Mouse (Mus musculus): ENCODE results near the gene Col6a5. TPM values are rescaled to one million over a fixed set of nuclear protein-coding genes. Genes with fewer than 3 reads are reported as not detected.

The Col6a5 gene
- polyA plus RNA-seq, 1 experiment from 2014 or later: 0.63 TPM

DNA sequence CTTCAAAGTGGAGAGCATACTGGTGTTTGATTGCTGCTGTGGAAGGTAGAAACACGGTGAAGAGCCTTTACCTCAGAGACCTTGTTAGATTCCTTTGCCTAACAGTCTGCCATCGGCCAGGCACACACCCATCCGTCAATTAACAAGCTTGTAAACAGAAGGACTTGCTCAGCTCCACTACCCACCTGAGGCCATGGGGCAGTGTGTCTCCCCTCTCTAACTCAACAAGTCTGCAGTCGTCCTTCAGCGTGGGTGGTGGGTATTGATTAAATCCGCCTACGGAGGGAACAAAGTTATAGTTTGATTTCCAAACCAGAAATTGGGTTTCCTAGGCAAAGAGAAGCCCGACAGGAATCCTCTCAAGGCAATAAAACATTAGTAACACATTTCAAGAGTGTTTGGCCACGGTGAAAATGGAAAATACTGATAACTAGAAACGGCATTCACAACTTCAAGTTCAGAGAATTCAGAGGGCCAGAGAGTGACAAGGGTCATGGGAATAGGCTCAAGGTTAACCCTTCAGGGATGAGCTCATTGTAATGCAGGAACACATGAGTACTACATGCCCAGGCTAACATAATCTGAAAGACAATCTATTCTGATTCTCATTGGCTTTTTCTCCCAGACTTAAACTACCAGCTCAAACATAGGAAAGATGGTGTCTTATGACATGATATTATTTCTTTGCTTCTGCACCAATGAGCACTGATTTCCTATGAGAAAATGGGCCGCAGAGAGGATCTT, 81.9 kb downstream of the Col6a5 start:
- H3K27ac ChIP-seq (ENCODE audit: low read length): no peak overlapping the region
- H3K9ac ChIP-seq (ENCODE audit: low read length): no peak overlapping the region
- 0 out of 2 replicates have a peak, but pooled peaks cover 2% of the 10 kb centered on the region for H3K4me1 ChIP-seq (replicated peaks; ENCODE audit: control insufficient read depth, insufficient read depth, low read length)
- 42% methylated on average over 11 of the region's 11 CpGs for WGBS
- no peak overlapping the region for H3K4me2 ChIP-seq (ENCODE audit: low read depth, low read length)
- no peaks in the 10 kb centered on the region for H3K9me3 ChIP-seq (ENCODE audit: control insufficient read depth, low read length)
- no peak overlapping the region for H3K4me3 ChIP-seq (ENCODE audit: low read length)
- no peaks in the 10 kb centered on the region for H3K36me3 ChIP-seq (ENCODE audit: control insufficient read depth, insufficient read depth, low read length)
- ATAC-seq (ENCODE audit: low read depth): no peak
- no peaks in the 10 kb centered on the region for H3K27me3 ChIP-seq (ENCODE audit: control insufficient read depth, insufficient read depth, low read depth, low read length)

DNA sequence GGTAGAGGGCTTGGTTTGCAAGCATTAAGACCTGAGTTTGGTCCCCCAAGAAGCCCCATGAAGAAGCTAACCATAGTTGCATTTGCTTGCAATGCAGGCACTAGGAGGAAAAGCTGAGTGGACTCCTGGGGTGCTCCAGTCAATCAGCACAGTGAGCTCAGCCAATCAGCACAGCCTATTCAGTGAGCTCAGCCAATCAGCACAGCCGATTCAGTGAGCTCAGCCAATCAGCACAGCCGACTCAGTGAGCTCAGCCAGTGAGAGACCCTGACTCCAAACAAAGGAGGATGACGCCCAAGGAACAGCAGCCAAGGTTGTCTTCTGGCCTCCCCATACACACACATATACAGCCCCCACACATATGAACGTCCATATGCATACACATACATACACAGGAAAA, 84.3 kb downstream of the Col6a5 start:
- no peak for ATAC-seq (ENCODE audit: low read depth)
- Histone ChIP-seq H3K4me2 (ENCODE audit: low read depth, low read length) (no peak overlapping the region), H3K9ac (ENCODE audit: low read length) (no peak overlapping the region), H3K4me3 (ENCODE audit: low read length) (no peak overlapping the region), H3K27me3 (ENCODE audit: control insufficient read depth, insufficient read depth, low read depth, low read length) (no peaks in the 10 kb centered on the region), H3K36me3 (ENCODE audit: control insufficient read depth, insufficient read depth, low read length) (no peaks in the 10 kb centered on the region), H3K27ac (ENCODE audit: low read length) (no peak overlapping the region), H3K4me1 (replicated peaks; ENCODE audit: control insufficient read depth, insufficient read depth, low read length) (0 out of 2 replicates have a peak, but pooled peaks cover 2% of the 10 kb centered on the region), H3K9me3 (ENCODE audit: control insufficient read depth, low read length) (no peaks in the 10 kb centered on the region)
- WGBS: 92% methylated on average over 4 of the region's 4 CpGs

DNA sequence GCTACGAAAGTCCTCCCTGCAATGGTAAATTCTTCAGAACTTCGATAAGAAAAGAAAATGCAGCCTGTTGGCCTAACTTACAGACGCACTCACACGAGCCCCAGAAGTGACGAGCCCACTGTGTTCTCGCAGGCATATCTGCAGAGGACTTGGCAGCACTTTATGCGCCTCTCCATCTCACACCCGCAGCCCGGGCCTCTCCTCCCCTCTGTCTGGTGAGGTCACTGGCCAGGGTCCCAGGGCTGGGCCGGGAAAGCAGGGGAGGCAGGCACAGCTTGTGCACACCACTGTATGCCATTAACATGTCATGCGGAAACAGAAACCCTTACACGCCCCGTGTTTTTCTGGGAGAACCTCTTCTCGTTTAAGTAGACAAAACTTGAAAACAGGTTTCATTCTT, 88.8 kb downstream of the Col6a5 start:
- Histone ChIP-seq H3K27me3 (ENCODE audit: control insufficient read depth, insufficient read depth, low read depth, low read length) (no peaks in the 10 kb centered on the region), H3K4me3 (ENCODE audit: low read length) (no peak overlapping the region), H3K4me2 (ENCODE audit: low read depth, low read length) (no peak overlapping the region), H3K36me3 (ENCODE audit: control insufficient read depth, insufficient read depth, low read length) (no peaks in the 10 kb centered on the region), H3K9me3 (ENCODE audit: control insufficient read depth, low read length) (no peaks in the 10 kb centered on the region), H3K9ac (ENCODE audit: low read length) (no peak overlapping the region), H3K4me1 (replicated peaks; ENCODE audit: control insufficient read depth, insufficient read depth, low read length) (peaks cover 3% of the 10 kb centered on the region; the same call in 1 of the 2 replicates), H3K27ac (ENCODE audit: low read length) (no peak overlapping the region)
- 45% methylated on average over 14 of the region's 14 CpGs for WGBS
- peak; percentile 60; the same call in 1 of the 2 replicates for ATAC-seq (ENCODE audit: low read depth)

DNA sequence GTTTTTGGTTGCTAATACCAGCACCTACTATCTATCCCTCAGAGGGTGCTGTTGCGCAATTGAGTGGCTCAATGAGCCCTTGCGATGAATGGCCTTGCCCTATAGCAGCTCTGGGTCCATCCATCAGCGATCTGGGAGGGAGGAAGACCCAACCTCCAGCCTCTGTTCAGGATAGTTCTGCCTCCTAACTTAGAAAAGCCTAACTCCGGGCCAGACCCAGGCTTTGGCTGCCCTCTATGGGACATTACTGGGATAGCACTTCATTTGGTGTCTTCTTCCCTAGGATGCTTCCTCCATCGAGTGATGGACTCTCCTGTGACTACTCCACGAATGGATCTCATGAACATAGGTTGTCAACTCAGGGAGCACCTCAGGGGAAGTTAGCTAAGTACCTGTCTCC, 102.7 kb downstream of the Col6a5 start:
- Histone ChIP-seq H3K4me3 (ENCODE audit: low read length) (no peak overlapping the region), H3K9me3 (ENCODE audit: control insufficient read depth, low read length) (no peaks in the 10 kb centered on the region), H3K36me3 (ENCODE audit: control insufficient read depth, insufficient read depth, low read length) (no peaks in the 10 kb centered on the region), H3K4me2 (ENCODE audit: low read depth, low read length) (no peak overlapping the region), H3K4me1 (replicated peaks; ENCODE audit: control insufficient read depth, insufficient read depth, low read length) (no peaks in the 10 kb centered on the region), H3K9ac (ENCODE audit: low read length) (no peak overlapping the region), H3K27me3 (ENCODE audit: control insufficient read depth, insufficient read depth, low read depth, low read length) (no peaks in the 10 kb centered on the region), H3K27ac (ENCODE audit: low read length) (no peak overlapping the region)
- 10% methylated on average over 6 of the region's 6 CpGs for WGBS
- ATAC-seq (ENCODE audit: low read depth): peak; percentile 36; the same call in 1 of the 2 replicates

DNA sequence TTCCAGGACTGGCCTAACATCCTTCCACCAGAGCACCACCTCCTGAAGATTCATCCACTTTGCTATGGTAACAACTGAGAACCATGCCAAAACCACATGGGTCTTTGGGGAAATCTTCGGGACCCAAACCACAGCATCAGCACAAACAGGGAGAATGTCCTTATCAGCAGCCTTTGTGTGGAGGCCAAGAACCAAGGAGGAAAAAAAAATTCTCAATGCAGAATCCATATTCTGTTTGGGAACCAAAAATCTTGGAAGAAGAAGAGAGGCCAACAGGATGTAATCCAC, 107.7 kb downstream of the Col6a5 start:
- 57% methylated on average over 1 of the region's 1 CpGs for WGBS
- H3K4me3 ChIP-seq (ENCODE audit: low read length): no peak overlapping the region
- no peaks in the 10 kb centered on the region for H3K9me3 ChIP-seq (ENCODE audit: control insufficient read depth, low read length)
- H3K4me1 ChIP-seq (replicated peaks; ENCODE audit: control insufficient read depth, insufficient read depth, low read length): 0 out of 2 replicates have a peak, but pooled peaks cover 2% of the 10 kb centered on the region
- H3K4me2 ChIP-seq (ENCODE audit: low read depth, low read length): no peak overlapping the region
- H3K27me3 ChIP-seq (ENCODE audit: control insufficient read depth, insufficient read depth, low read depth, low read length): no peaks in the 10 kb centered on the region
- H3K9ac ChIP-seq (ENCODE audit: low read length): no peak overlapping the region
- H3K36me3 ChIP-seq (ENCODE audit: control insufficient read depth, insufficient read depth, low read length): no peaks in the 10 kb centered on the region
- H3K27ac ChIP-seq (ENCODE audit: low read length): no peak overlapping the region
- no peak for ATAC-seq (ENCODE audit: low read depth)

DNA sequence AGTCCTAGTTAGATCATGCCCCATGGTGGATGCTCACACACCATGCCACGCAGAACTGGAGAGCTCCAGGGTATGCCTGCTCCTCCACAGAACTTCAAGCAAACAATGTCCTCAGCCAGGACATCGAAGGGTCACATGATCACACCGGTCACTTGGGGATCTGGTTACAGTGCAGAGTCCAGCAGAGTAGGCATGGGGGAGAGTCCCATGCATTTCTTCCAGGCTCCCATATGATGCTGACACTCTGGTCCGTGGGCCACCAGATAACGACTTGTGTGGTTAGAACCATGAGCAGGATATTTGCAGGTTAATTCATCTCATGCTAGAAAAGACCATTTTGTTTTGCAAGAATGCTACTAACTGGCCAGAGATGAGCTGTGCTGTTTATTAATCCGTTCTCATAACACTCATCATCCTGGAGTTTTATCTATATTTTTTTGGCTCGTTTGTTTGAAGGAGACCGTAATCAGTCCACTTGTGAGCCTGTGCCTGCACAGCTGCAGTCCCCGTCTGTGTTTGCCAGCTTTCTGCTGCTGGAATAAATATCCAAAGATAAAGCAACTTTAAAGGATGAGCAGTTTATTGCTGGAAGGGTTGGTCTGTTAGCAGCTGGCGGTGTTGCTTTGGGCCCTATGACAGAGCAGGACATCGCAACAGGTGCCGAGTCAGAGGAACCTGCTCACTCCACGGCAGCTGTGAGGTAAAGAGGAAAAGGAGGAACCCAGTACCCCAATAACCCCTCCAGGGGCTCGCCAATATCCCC, 108.2 kb downstream of the Col6a5 start:
- H3K36me3 ChIP-seq (ENCODE audit: control insufficient read depth, insufficient read depth, low read length): no peaks in the 10 kb centered on the region
- peak; percentile 60 for ATAC-seq (ENCODE audit: low read depth)
- 38% methylated on average over 14 of the region's 14 CpGs for WGBS
- H3K9ac ChIP-seq (ENCODE audit: low read length): no peak overlapping the region
- no peak overlapping the region for H3K4me2 ChIP-seq (ENCODE audit: low read depth, low read length)
- H3K9me3 ChIP-seq (ENCODE audit: control insufficient read depth, low read length): no peaks in the 10 kb centered on the region
- H3K27me3 ChIP-seq (ENCODE audit: control insufficient read depth, insufficient read depth, low read depth, low read length): no peaks in the 10 kb centered on the region
- H3K4me1 ChIP-seq (replicated peaks; ENCODE audit: control insufficient read depth, insufficient read depth, low read length): 0 out of 2 replicates have a peak, but pooled peaks cover 2% of the 10 kb centered on the region
- no peak overlapping the region for H3K27ac ChIP-seq (ENCODE audit: low read length)
- no peak overlapping the region for H3K4me3 ChIP-seq (ENCODE audit: low read length)

DNA sequence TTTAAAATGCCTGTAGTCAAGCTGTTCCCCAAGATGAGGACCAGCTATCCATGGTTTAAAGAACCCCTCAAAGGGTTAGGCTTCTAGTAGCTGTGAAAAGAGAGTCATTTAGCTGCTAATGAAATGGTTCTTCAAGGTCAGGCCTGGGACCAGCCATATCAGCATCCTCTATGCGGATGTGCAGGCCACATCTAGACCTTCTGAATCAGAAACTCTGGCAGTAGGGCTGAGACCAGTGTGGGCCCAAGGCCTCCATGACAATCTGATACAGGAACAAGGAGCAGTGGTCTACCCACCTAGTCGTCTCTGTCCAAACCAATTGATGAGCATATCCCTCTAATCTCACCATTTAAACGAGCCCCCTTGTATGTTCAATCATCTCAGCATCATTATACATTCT, 109.4 kb downstream of the Col6a5 start:
- WGBS: 88% methylated on average over 3 of the region's 3 CpGs
- Histone ChIP-seq H3K9me3 (ENCODE audit: control insufficient read depth, low read length) (no peaks in the 10 kb centered on the region), H3K4me1 (replicated peaks; ENCODE audit: control insufficient read depth, insufficient read depth, low read length) (0 out of 2 replicates have a peak, but pooled peaks cover 2% of the 10 kb centered on the region), H3K27ac (ENCODE audit: low read length) (no peak overlapping the region), H3K4me3 (ENCODE audit: low read length) (no peak overlapping the region), H3K9ac (ENCODE audit: low read length) (no peak overlapping the region), H3K36me3 (ENCODE audit: control insufficient read depth, insufficient read depth, low read length) (no peaks in the 10 kb centered on the region), H3K27me3 (ENCODE audit: control insufficient read depth, insufficient read depth, low read depth, low read length) (no peaks in the 10 kb centered on the region), H3K4me2 (ENCODE audit: low read depth, low read length) (no peak overlapping the region)
- ATAC-seq (ENCODE audit: low read depth): no peak

DNA sequence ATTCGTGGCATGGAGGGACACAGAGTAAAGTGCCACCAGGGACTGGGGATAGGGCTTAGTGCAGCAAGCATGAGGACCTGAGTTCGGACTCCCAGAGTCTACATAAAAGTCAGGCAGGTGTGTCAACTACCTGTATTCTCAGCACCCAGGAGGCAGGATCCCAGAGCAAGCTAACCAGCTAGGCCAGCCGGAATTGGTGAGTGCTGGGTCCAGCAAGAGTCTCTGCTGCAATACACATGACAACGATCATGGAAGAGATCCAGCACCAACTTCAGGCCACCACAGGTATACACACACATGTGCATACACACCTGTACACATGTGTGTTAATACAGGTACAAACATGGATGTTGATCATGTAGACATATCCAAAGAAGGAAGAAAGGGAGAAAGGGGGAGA, 112.0 kb downstream of the Col6a5 start:
- H3K4me2 ChIP-seq (ENCODE audit: low read depth, low read length): no peak overlapping the region
- no peak overlapping the region for H3K9ac ChIP-seq (ENCODE audit: low read length)
- no peak for ATAC-seq (ENCODE audit: low read depth)
- no peaks in the 10 kb centered on the region for H3K9me3 ChIP-seq (ENCODE audit: control insufficient read depth, low read length)
- no peak overlapping the region for H3K27ac ChIP-seq (ENCODE audit: low read length)
- H3K36me3 ChIP-seq (ENCODE audit: control insufficient read depth, insufficient read depth, low read length): no peaks in the 10 kb centered on the region
- 73% methylated on average over 4 of the region's 4 CpGs for WGBS
- H3K4me3 ChIP-seq (ENCODE audit: low read length): no peak overlapping the region
- 0 out of 2 replicates have a peak, but pooled peaks cover 2% of the 10 kb centered on the region for H3K4me1 ChIP-seq (replicated peaks; ENCODE audit: control insufficient read depth, insufficient read depth, low read length)
- no peaks in the 10 kb centered on the region for H3K27me3 ChIP-seq (ENCODE audit: control insufficient read depth, insufficient read depth, low read depth, low read length)

DNA sequence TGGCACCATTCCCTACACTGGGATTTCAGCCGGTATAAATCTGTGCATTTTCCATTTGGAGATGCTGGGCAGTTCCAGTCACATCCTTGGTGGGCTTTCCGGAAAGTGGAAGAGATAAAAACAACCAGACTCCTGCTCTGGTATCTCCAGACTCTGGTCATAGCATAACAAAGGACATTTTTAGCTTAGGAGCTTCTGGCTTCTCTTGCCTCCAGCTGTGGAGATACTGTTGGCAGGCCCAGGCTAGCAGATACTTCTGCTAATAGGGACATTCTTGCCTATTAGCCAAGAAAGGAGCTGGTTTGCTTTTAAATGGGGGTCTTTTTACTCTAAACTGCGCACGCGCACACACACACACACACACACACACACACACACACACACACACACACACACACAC, 113.2 kb downstream of the Col6a5 start:
- Histone ChIP-seq H3K9ac (ENCODE audit: low read length) (no peak overlapping the region), H3K9me3 (ENCODE audit: control insufficient read depth, low read length) (no peaks in the 10 kb centered on the region), H3K4me1 (replicated peaks; ENCODE audit: control insufficient read depth, insufficient read depth, low read length) (0 out of 2 replicates have a peak, but pooled peaks cover 2% of the 10 kb centered on the region), H3K4me2 (ENCODE audit: low read depth, low read length) (no peak overlapping the region), H3K27ac (ENCODE audit: low read length) (no peak overlapping the region), H3K36me3 (ENCODE audit: control insufficient read depth, insufficient read depth, low read length) (no peaks in the 10 kb centered on the region), H3K4me3 (ENCODE audit: low read length) (no peak overlapping the region), H3K27me3 (ENCODE audit: control insufficient read depth, insufficient read depth, low read depth, low read length) (no peaks in the 10 kb centered on the region)
- WGBS: 84% methylated on average over 5 of the region's 5 CpGs
- ATAC-seq (ENCODE audit: low read depth): no peak

Measured in lung, embryonic 16.5 days (tissue).